Mouse (Mus musculus): ENCODE data around the gene Tbck.

Gene Tbck

GRCm38 (mm10) chr3:132683447-132684230 is at the start of gene Tbck:
Tbck (plus strand) TSS chr3:132684144.
- DNase-seq (ENCODE audit: low read depth, low spot score), result peak; percentile 90

- DNase-seq (ENCODE audit: low read depth, low spot score), result no peak
Observed at GRCm38 (mm10) chr3:132637080-132637479, 46.9 kb upstream of the Tbck start.

GRCm38 (mm10) chr3:132644071-132644470 is 39.9 kb upstream of the Tbck start:
- no peak for DNase-seq (ENCODE audit: low read depth, low spot score)

- DNase-seq (ENCODE audit: low read depth, low spot score), result no peak
Observed at GRCm38 (mm10) chr3:132646814-132647213, 37.1 kb upstream of the Tbck start.

- no peak for DNase-seq (ENCODE audit: low read depth, low spot score)
Observed at GRCm38 (mm10) chr3:132649368-132649767, 34.6 kb upstream of the Tbck start.

- DNase-seq (ENCODE audit: low read depth, low spot score), result no peak
Observed at GRCm38 (mm10) chr3:132650191-132650590, 33.8 kb upstream of the Tbck start.

- no peak for DNase-seq (ENCODE audit: low read depth, low spot score)
Observed at GRCm38 (mm10) chr3:132651776-132652175, 32.2 kb upstream of the Tbck start.

GRCm38 (mm10) chr3:132653959-132654358 is 30.0 kb upstream of the Tbck start:
- DNase-seq (ENCODE audit: low read depth, low spot score), result no peak

GRCm38 (mm10) chr3:132655955-132656354 is 28.0 kb upstream of the Tbck start:
- DNase-seq (ENCODE audit: low read depth, low spot score), result no peak

GRCm38 (mm10) chr3:132677494-132677893 is 6.5 kb upstream of the Tbck start:
- DNase-seq (ENCODE audit: low read depth, low spot score), result no peak

- DNase-seq (ENCODE audit: low read depth, low spot score), result no peak
Observed at GRCm38 (mm10) chr3:132684231-132684928, 436 bp downstream of the Tbck start, which contains the start of gene Aimp1. Aimp1 (minus strand) TSS chr3:132684370.

GRCm38 (mm10) chr3:132701368-132701767 is 17.4 kb downstream of the Tbck start:
- peak; percentile 17 for DNase-seq (ENCODE audit: low read depth, low spot score)

- no peak for DNase-seq (ENCODE audit: low read depth, low spot score)
Observed at GRCm38 (mm10) chr3:132704216-132704615, 20.3 kb downstream of the Tbck start.

GRCm38 (mm10) chr3:132706977-132707376 is 23.0 kb downstream of the Tbck start:
- DNase-seq (ENCODE audit: low read depth, low spot score), result no peak

- peak; percentile 32 for DNase-seq (ENCODE audit: low read depth, low spot score)
Observed at GRCm38 (mm10) chr3:132713913-132714312, 30.0 kb downstream of the Tbck start.

- no peak for DNase-seq (ENCODE audit: low read depth, low spot score)
Observed at GRCm38 (mm10) chr3:132717316-132717715, 33.4 kb downstream of the Tbck start.

- no peak for DNase-seq (ENCODE audit: low read depth, low spot score)
Observed at GRCm38 (mm10) chr3:132724326-132724725, 40.4 kb downstream of the Tbck start.

GRCm38 (mm10) chr3:132744287-132745146 is 60.6 kb downstream of the Tbck start:
- DNase-seq (ENCODE audit: low read depth, low spot score), result no peak

- peak; percentile 66 for DNase-seq (ENCODE audit: low read depth, low spot score)
Observed at GRCm38 (mm10) chr3:132747036-132747435, 63.1 kb downstream of the Tbck start.

GRCm38 (mm10) chr3:132747766-132748165 is 63.8 kb downstream of the Tbck start:
- no peak for DNase-seq (ENCODE audit: low read depth, low spot score)

GRCm38 (mm10) chr3:132748750-132749149 is 64.8 kb downstream of the Tbck start:
- no peak for DNase-seq (ENCODE audit: low read depth, low spot score)

GRCm38 (mm10) chr3:132752772-132753171 is 68.8 kb downstream of the Tbck start:
- no peak for DNase-seq (ENCODE audit: low read depth, low spot score)
